Mouse (Mus musculus) testis, adult 2 months (tissue): ENCODE results near the gene Arl11.

Experiments
- CTCF ChIP-seq: fragments of 200-500 bp; IDR thresholded peaks from 2 replicates; pipeline ENCODE4 v1.5.1; 2012; ENCODE audit warnings: low read depth, mild to moderate bottlenecking, inconsistent platforms, low read length, moderate library complexity; ENCODE audit not compliant: control insufficient read depth, insufficient read depth, insufficient replicate concordance
- POLR2A ChIP-seq: fragments of 200-500 bp; IDR thresholded peaks from 2 replicates; pipeline ENCODE4 v1.6.1; 2012; ENCODE audit warnings: low read depth, mild to moderate bottlenecking, inconsistent platforms, low read length, moderate library complexity; ENCODE audit not compliant: control insufficient read depth

DNA sequence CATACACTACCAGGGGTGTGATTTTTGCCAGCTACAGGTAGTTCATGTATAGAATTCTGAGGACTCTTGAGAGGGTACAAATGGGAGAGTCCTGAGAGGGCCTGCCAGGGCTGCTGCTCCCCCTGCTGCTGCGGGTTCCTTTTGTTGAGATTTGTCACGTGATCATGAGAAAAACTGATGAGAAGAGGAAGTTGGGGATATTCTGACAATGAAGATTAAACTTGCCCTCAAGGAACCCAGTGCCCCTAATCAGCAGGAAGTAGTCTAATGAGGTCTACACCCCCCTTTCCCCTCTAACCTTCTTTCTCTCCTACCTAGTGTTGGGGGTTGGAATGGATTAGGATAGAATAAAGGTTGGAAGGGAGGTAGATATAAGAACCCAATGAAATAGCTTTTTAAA lies 8.2 kb upstream of the Arl11 start:
- TF ChIP-seq CTCF (no peak), POLR2A (no peak)
